In the genomic region with DNA sequence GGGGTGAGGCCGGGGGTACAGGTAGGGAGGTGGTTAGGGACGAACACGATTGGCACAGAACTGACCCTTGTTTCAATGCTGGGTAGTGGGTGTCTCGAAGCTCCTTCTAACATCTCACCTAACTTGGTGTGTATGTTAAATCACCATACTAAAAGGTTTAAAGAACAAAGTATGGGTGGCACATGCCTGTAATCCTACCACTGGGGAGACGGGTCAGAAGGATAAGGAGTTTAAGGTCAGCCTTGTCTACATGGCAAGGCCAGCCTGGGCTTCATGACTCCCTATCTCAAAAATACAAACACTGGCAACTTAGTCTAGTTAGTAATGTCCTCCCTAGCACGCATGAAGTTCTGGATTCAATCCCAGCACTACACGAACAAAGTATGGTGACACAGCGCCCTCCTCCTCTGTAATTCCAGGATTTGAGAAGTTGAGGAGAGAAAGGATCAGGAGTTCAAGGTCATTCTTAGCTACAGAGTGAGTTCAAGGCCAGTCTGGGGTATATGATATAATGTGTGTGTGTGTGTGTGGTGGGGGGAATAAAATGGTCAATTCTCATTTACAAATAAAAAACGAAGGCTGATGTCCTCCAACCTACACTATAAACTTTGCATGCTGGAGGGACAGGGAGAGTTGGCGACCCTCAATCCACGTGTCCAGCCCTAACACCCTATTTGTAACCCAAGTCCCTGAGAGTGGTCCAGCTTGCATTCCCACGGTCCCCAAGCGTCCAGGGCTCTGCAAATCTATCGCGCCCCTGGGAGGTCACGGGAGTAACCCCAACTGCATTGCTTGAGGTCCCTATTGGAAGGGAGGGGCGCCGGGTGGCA, we compare ENCODE assay signal across 7 mouse cellular contexts. TPM values are rescaled to one million over a fixed set of nuclear protein-coding genes. Genes with fewer than 3 reads are reported as not detected.
A peak's percentile ranks its signal among the peaks of the same experiment; 100 is the strongest.
DNase-seq lines count a peak whose midpoint lies in the region; ATAC-seq lines count a peak whose summit lies in the region.

No protein-coding gene starts in this region.

- peak overlapping the region; percentile 96 for H3K4me2 ChIP-seq in neural tube, embryonic 11.5 days (ENCODE audit: low read depth)
- peak overlapping the region; percentile 82 for H3K4me2 ChIP-seq in embryonic facial prominence, embryonic 12.5 days (replicated peaks)
- H3K4me2 ChIP-seq in intestine, embryonic 15.5 days (replicated peaks), result peak overlapping the region; percentile 81

- H3K27me3 ChIP-seq in neural tube, embryonic 11.5 days (ENCODE audit: control insufficient read depth, insufficient read depth, low read length), result no peaks in the 10 kb centered on the region
- no peaks in the 10 kb centered on the region for H3K27me3 ChIP-seq in embryonic facial prominence, embryonic 12.5 days
- no peaks in the 10 kb centered on the region for H3K27me3 ChIP-seq in intestine, embryonic 15.5 days (replicated peaks)

- peaks cover 13% of the 10 kb centered on the region for H3K4me1 ChIP-seq in neural tube, embryonic 11.5 days (ENCODE audit: control insufficient read depth, insufficient read depth, low read length)
- peaks cover 26% of the 10 kb centered on the region for H3K4me1 ChIP-seq in embryonic facial prominence, embryonic 12.5 days
- H3K4me1 ChIP-seq in intestine, embryonic 15.5 days (replicated peaks), result peaks cover 20% of the 10 kb centered on the region; the same call in 1 of the 2 replicates

- DNase-seq in neural tube, embryonic 11.5 days (ENCODE audit: low spot score), result no peak
- no peak for DNase-seq in neural tube, embryonic 10.5 days (ENCODE audit: extremely low spot score, low spot score)
- peak; percentile 58 for DNase-seq in lung, postnatal 36 days
- DNase-seq in left cerebral cortex, postnatal 10 days (ENCODE audit: extremely low spot score in 1 of 2, low spot score in 2 of 2), result no peak
- no peak for DNase-seq in ovary, postnatal 36 days (ENCODE audit: low spot score)

- H3K9ac ChIP-seq in neural tube, embryonic 11.5 days (ENCODE audit: low read length), result peak overlapping the region; percentile 85
- peak overlapping the region; percentile 85 for H3K9ac ChIP-seq in embryonic facial prominence, embryonic 12.5 days
- peak overlapping the region; percentile 85 for H3K9ac ChIP-seq in intestine, embryonic 15.5 days

- no peaks in the 10 kb centered on the region for H3K36me3 ChIP-seq in neural tube, embryonic 11.5 days (ENCODE audit: control insufficient read depth, insufficient read depth, low read length)
- 0 out of 2 replicates have a peak, but pooled peaks cover 4% of the 10 kb centered on the region for H3K36me3 ChIP-seq in embryonic facial prominence, embryonic 12.5 days
- no peaks in the 10 kb centered on the region for H3K36me3 ChIP-seq in intestine, embryonic 15.5 days

- peak overlapping the region; percentile 70; the same call in 1 of the 2 replicates for H3K27ac ChIP-seq in neural tube, embryonic 11.5 days (ENCODE audit: low read depth, low read length)
- H3K27ac ChIP-seq in embryonic facial prominence, embryonic 12.5 days, result peak overlapping the region; percentile 77; the same call in 1 of the 2 replicates
- peak overlapping the region; percentile 78 for H3K27ac ChIP-seq in intestine, embryonic 15.5 days

- H3K9me3 ChIP-seq in neural tube, embryonic 11.5 days (ENCODE audit: control insufficient read depth, low read length), result no peaks in the 10 kb centered on the region
- no peaks in the 10 kb centered on the region for H3K9me3 ChIP-seq in embryonic facial prominence, embryonic 12.5 days
- H3K9me3 ChIP-seq in intestine, embryonic 15.5 days, result no peaks in the 10 kb centered on the region

- ATAC-seq in neural tube, embryonic 11.5 days (ENCODE audit: insufficient read depth, low FRiP score, low TSS enrichment), result no peak
- ATAC-seq in embryonic facial prominence, embryonic 12.5 days (ENCODE audit: insufficient number of reproducible peaks, insufficient read depth, low FRiP score, low TSS enrichment), result no peak
- no peak for ATAC-seq in intestine, embryonic 15.5 days

- H3K4me3 ChIP-seq in neural tube, embryonic 11.5 days (ENCODE audit: low read depth, low read length), result peak overlapping the region; percentile 79
- H3K4me3 ChIP-seq in embryonic facial prominence, embryonic 12.5 days, result peak overlapping the region; percentile 65
- peak overlapping the region; percentile 84 for H3K4me3 ChIP-seq in intestine, embryonic 15.5 days (replicated peaks)

- intact Hi-C loops in left cerebral cortex, postnatal 10 days (cut with DNase I), result loop anchor here (5.0 kb wide), 1 partner anchor 42 kb away; no protein-coding TSS in a partner anchor

- WGBS in neural tube, embryonic 11.5 days, result 41% methylated on average over 18 of the region's 18 CpGs
- 37% methylated on average over 18 of the region's 18 CpGs for WGBS in embryonic facial prominence, embryonic 12.5 days
- 35% methylated on average over 18 of the region's 18 CpGs for WGBS in intestine, embryonic 15.5 days

RNA-seq across cellular contexts. Expression of a gene that starts 0.9 kb away (rescaled TPM):
- 60.3 and 65.0 TPM in 2 replicates for polyA plus RNA-seq in neural tube, embryonic 11.5 days (2014; fragmentation: Nextera tagmentation; extraction: Ambion mirVana)
- 30.5 and 57.8 TPM in 2 replicates for polyA plus RNA-seq in embryonic facial prominence, embryonic 12.5 days (2016; fragmentation: Nextera tagmentation; extraction: Ambion mirVana)
- polyA plus RNA-seq in intestine, embryonic 15.5 days (2015; fragmentation: Nextera tagmentation; extraction: Ambion mirVana), result 29.5 and 37.8 TPM in 2 replicates
- total RNA-seq in left cerebral cortex, postnatal 10 days (2021), result 10 to 100 TPM; 65.3 TPM
